15 mouse cellular contexts compared by ENCODE assay signal in genomic region chr11:22830179-22830611, GRCm38 (mm10). TPM values are rescaled to one million over a fixed set of nuclear protein-coding genes. Genes with fewer than 3 reads are reported as not detected.
A peak's percentile ranks its signal among the peaks of the same experiment; 100 is the strongest.
DNase-seq lines count a peak whose midpoint lies in the region; ATAC-seq and TF ChIP-seq lines count a peak whose summit lies in the region.
"Had no signal": no experiment of that assay in that cellular context is flagged by ENCODE, and none has a peak within 500 bp of the region (broad histone marks: within the 10 kb centered on the region; RNA-seq: fewer than 3 reads in every experiment).

No protein-coding gene starts in this region.

- no peaks in the 10 kb centered on the region for H3K9me3 ChIP-seq in lung, embryonic 15.5 days
- no peaks in the 10 kb centered on the region for H3K9me3 ChIP-seq in MEL (replicated peaks; ENCODE audit: insufficient read depth, low read length)
- H3K9me3 ChIP-seq in limb, embryonic 15.5 days: no peaks in the 10 kb centered on the region
- H3K9me3 ChIP-seq: embryonic facial prominence, embryonic 12.5 days; liver, embryonic 13.5 days; midbrain, embryonic 12.5 days had no signal

- no peak for TF ChIP-seq RAD21 in MEL (IDR thresholded peaks at IDR 0.05; ENCODE audit: low read depth, low read length)

- no peaks in the 10 kb centered on the region for H3K79me2 ChIP-seq in MEL (ENCODE audit: control insufficient read depth, insufficient read depth, low read length, poor library complexity)

- ATAC-seq in lung, embryonic 15.5 days (ENCODE audit: borderline replicate concordance, extremely low read depth, low FRiP score, low TSS enrichment): no peak
- ATAC-seq in limb, embryonic 15.5 days (ENCODE audit: insufficient number of reproducible peaks, low FRiP score, low TSS enrichment, low read depth): no peak
- no peak for ATAC-seq in inflammation-experienced regulatory T-cells, adult 6 months
- ATAC-seq: CD4-positive, CD25-positive, alpha-beta regulatory T cell, adult 4 months had no signal

- H3K36me3 ChIP-seq in lung, embryonic 15.5 days: no peaks in the 10 kb centered on the region
- peaks cover 0 to 4% of the 10 kb centered on the region in 2 experiments; a peak in 3 of 4 replicates for H3K36me3 ChIP-seq in MEL (ENCODE audit: control insufficient read depth in 1 of 2, insufficient read depth in 2 of 2, low read length in 2 of 2)
- H3K36me3 ChIP-seq in limb, embryonic 15.5 days: 0 out of 2 replicates have a peak, but pooled peaks cover 2% of the 10 kb centered on the region
- H3K36me3 ChIP-seq: embryonic facial prominence, embryonic 12.5 days; midbrain, embryonic 12.5 days had no signal

- DNase-seq in gastrocnemius, adult 2 months: peak; percentile 34
- DNase-seq in gastrocnemius, adult 8-10 months (ENCODE audit: low spot score in 2 of 2): no peak
- no peak for DNase-seq in lung, postnatal 14 days
- no peak for DNase-seq in MEL (ENCODE audit: low read depth, low spot score)
- no peak for DNase-seq in layer of hippocampus, postnatal 25 days (ENCODE audit: extremely low spot score in 1 of 2, low spot score in 1 of 2)
- DNase-seq: adrenal gland, postnatal 10 days; cerebellum, adult 2 months; kidney, adult 11 months; liver, embryonic 13.5 days had no signal

- no peak for TF ChIP-seq EP300 in MEL (IDR thresholded peaks at IDR 0.05; ENCODE audit: low read depth in 1 of 2, low read length in 2 of 2)

- no peak for TF ChIP-seq POLR2A in MEL (IDR thresholded peaks at IDR 0.05; ENCODE audit: control insufficient read depth in 1 of 2, insufficient read depth in 1 of 2, low read depth in 1 of 2, low read length in 2 of 2, poor library complexity in 1 of 2)

- intact Hi-C loops in gastrocnemius, adult 2 months (cut with DNase I): no loop called here

- no peaks in the 10 kb centered on the region for H3K27me3 ChIP-seq in lung, embryonic 15.5 days
- no peaks in the 10 kb centered on the region for H3K27me3 ChIP-seq in MEL (ENCODE audit: control insufficient read depth in 1 of 2, insufficient read depth in 2 of 2, low read length in 2 of 2)
- no peaks in the 10 kb centered on the region for H3K27me3 ChIP-seq in limb, embryonic 15.5 days
- H3K27me3 ChIP-seq: embryonic facial prominence, embryonic 12.5 days; liver, embryonic 13.5 days; midbrain, embryonic 12.5 days had no signal

- no peak overlapping the region for H3K4me3 ChIP-seq in gastrocnemius, adult 2 months
- H3K4me3 ChIP-seq in lung, embryonic 15.5 days: no peak overlapping the region
- H3K4me3 ChIP-seq in MEL (ENCODE audit: control insufficient read depth in 1 of 2, insufficient read depth in 1 of 2, low read depth in 2 of 2, low read length in 2 of 2): no peak overlapping the region
- no peak overlapping the region for H3K4me3 ChIP-seq in limb, embryonic 15.5 days
- H3K4me3 ChIP-seq: embryonic facial prominence, embryonic 12.5 days; liver, embryonic 13.5 days; midbrain, embryonic 12.5 days had no signal

- H3K4me1 ChIP-seq in lung, embryonic 15.5 days: 0 out of 2 replicates have a peak, but pooled peaks cover 4% of the 10 kb centered on the region
- H3K4me1 ChIP-seq in MEL (ENCODE audit: control insufficient read depth in 1 of 2, insufficient read depth in 2 of 2, low read length in 2 of 2): no peaks in the 10 kb centered on the region
- H3K4me1 ChIP-seq in limb, embryonic 15.5 days: peaks cover 7% of the 10 kb centered on the region; the same call in 1 of the 2 replicates
- H3K4me1 ChIP-seq: embryonic facial prominence, embryonic 12.5 days; midbrain, embryonic 12.5 days had no signal

- peak overlapping the region; percentile 66 for H3K27ac ChIP-seq in gastrocnemius, adult 2 months
- 0 out of 2 replicates have a peak overlapping the region, but pooled peaks have one; percentile 11 for H3K27ac ChIP-seq in lung, embryonic 15.5 days
- H3K27ac ChIP-seq in MEL (ENCODE audit: control insufficient read depth, low read depth, low read length): no peak overlapping the region
- H3K27ac ChIP-seq in limb, embryonic 15.5 days: 0 out of 2 replicates have a peak overlapping the region, but pooled peaks have one; percentile 2
- H3K27ac ChIP-seq: embryonic facial prominence, embryonic 12.5 days; liver, embryonic 13.5 days; midbrain, embryonic 12.5 days had no signal

- WGBS in lung, embryonic 15.5 days: 64% methylated on average over 5 of the region's 5 CpGs
- WGBS in limb, embryonic 15.5 days: 48% methylated on average over 5 of the region's 5 CpGs

- no peak for TF ChIP-seq CTCF in gastrocnemius, adult 2 months (IDR thresholded peaks at IDR 0.05)
- no peak for TF ChIP-seq CTCF in MEL (IDR thresholded peaks at IDR 0.05 in 2 of 3, conservative IDR thresholded peaks at IDR 0.05 in 1 of 3; ENCODE audit: control insufficient read depth in 1 of 3, insufficient read depth in 1 of 3, low read depth in 2 of 3, low read length in 3 of 3, poor library complexity in 1 of 3, severe bottlenecking in 1 of 3)

- no peak overlapping the region for H3K4me2 ChIP-seq in lung, embryonic 15.5 days
- no peak overlapping the region for H3K4me2 ChIP-seq in limb, embryonic 15.5 days
- H3K4me2 ChIP-seq: embryonic facial prominence, embryonic 12.5 days; liver, embryonic 13.5 days; midbrain, embryonic 12.5 days had no signal

- H3K9ac ChIP-seq in lung, embryonic 15.5 days: no peak overlapping the region
- no peak overlapping the region for H3K9ac ChIP-seq in MEL (ENCODE audit: control insufficient read depth, low read depth, low read length, poor library complexity, severe bottlenecking)
- H3K9ac ChIP-seq in limb, embryonic 15.5 days: no peak overlapping the region
- H3K9ac ChIP-seq: embryonic facial prominence, embryonic 12.5 days; liver, embryonic 13.5 days; midbrain, embryonic 12.5 days had no signal

TF ChIP-seq in MEL, 35 proteins besides CTCF, POLR2A, EP300 and RAD21:
- TF ChIP-seq TCF12 (IDR thresholded peaks at IDR 0.05; ENCODE audit: low read depth, low read length) (no peak), ZNF384 (IDR thresholded peaks at IDR 0.05; ENCODE audit: low read depth, low read length) (no peak), NELFE (IDR thresholded peaks at IDR 0.05; ENCODE audit: low read depth, low read length) (no peak), SIN3A (IDR thresholded peaks at IDR 0.05; ENCODE audit: low read length) (no peak), CHD1 (IDR thresholded peaks at IDR 0.05; ENCODE audit: low read depth, low read length) (no peak), ZKSCAN1 (IDR thresholded peaks at IDR 0.05; ENCODE audit: low read depth, low read length) (no peak), MAFK (IDR thresholded peaks at IDR 0.05; ENCODE audit: borderline replicate concordance, low read depth, low read length) (no peak), ZMIZ1 (IDR thresholded peaks at IDR 0.05; ENCODE audit: low read depth, low read length) (0 out of 2 replicates have a peak, but pooled peaks have one; percentile 9), JUND (IDR thresholded peaks at IDR 0.05; ENCODE audit: low read depth, low read length) (no peak)

RNA-seq across cellular contexts. Expression of gene B3gnt2, which starts 30.6 kb away (rescaled TPM):
- total RNA-seq in gastrocnemius, adult 2 months (2021): 1 to 10 TPM; 1.6 to 2.1 TPM
- total RNA-seq in gastrocnemius, adult 8-10 months (2022): 1 to 10 TPM; 1.0 to 1.7 (median 1.2) TPM
- 10.9 and 12.6 TPM in 2 replicates for polyA plus RNA-seq in lung, embryonic 15.5 days (2015; fragmentation: Nextera tagmentation; extraction: Ambion mirVana)
- total RNA-seq in MEL (2012; rRNA removed): 36.7 and 36.8 TPM in 2 replicates
- polyA plus RNA-seq in MEL (2012; ENCODE audit: insufficient read depth in 1 of 2, insufficient read length in 2 of 2, low read depth in 1 of 2, low replicate concordance in 2 of 2, missing spikeins in 1 of 2): 10 to 100 TPM in 1 of 2 experiments, not detected in 1; 66.4 TPM
- polyA plus RNA-seq in limb, embryonic 15.5 days (2015; fragmentation: Nextera tagmentation; extraction: Ambion mirVana): 9.8 and 11.6 TPM in 2 replicates
- 10 to 100 TPM in 1 of 3 experiments, 1 to 10 TPM in 2; 5.8 to 12.1 (median 7.6) TPM for polyA plus RNA-seq in inflammation-experienced regulatory T-cells, adult 6 months (2017; shearing (Covaris generic))
- total RNA-seq in layer of hippocampus, postnatal 25 days (2021): 10 to 100 TPM; 13.6 to 15.9 TPM

Comparison
In these comparisons a context has a peak if more than half of its experiments do, and no peak if none do; other contexts are left out.
1. RNA of gene B3gnt2, which starts 30.6 kb away (total RNA-seq): 36.7 to 36.8 TPM in MEL and 13.6 to 15.9 TPM in layer of hippocampus, postnatal 25 days; 1.6 to 2.1 TPM in gastrocnemius, adult 2 months and 1.0 to 1.7 TPM in gastrocnemius, adult 8-10 months; every median in the first group is over 4 times any median in the second.